Mouse (Mus musculus) embryonic facial prominence, embryonic 13.5 days (tissue): ENCODE measurements around the gene Plekhh2. TPM values are rescaled to one million over a fixed set of nuclear protein-coding genes. Genes with fewer than 3 reads are reported as not detected.
A peak's percentile ranks its signal among the peaks of the same experiment; 100 is the strongest.

Source experiments
- ATAC-seq: fragments of 200-750 bp; cut with Nextera tagmentation; 2 replicates; pipeline ENCODE4 v1.8.0; 2017; ENCODE audit warnings: low read depth; ENCODE audit not compliant: insufficient number of reproducible peaks, insufficient read depth, low FRiP score, low TSS enrichment
- H3K27ac ChIP-seq: fragments of 300-500 bp; sonication (generic); 2 replicates; pipeline ENCODE4 v1.5.1; 2015; ENCODE audit warnings: moderate library complexity, mild to moderate bottlenecking, inconsistent platforms
- H3K27me3 ChIP-seq: fragments of 300-500 bp; sonication (generic); 2 replicates; pipeline ENCODE4 v1.6.1; 2015; ENCODE audit warnings: mild to moderate bottlenecking, inconsistent platforms
- H3K36me3 ChIP-seq: fragments of 300-500 bp; sonication (generic); 2 replicates; pipeline ENCODE4 v1.6.1; 2015; ENCODE audit warnings: mild to moderate bottlenecking, inconsistent platforms
- H3K4me1 ChIP-seq: fragments of 300-500 bp; sonication (generic); 2 replicates; pipeline ENCODE4 v1.6.1; 2015; ENCODE audit warnings: inconsistent platforms
- H3K4me2 ChIP-seq: fragments of 300-500 bp; sonication (generic); 2 replicates; pipeline ENCODE4 v1.6.1; 2015; ENCODE audit warnings: moderate library complexity, mild to moderate bottlenecking, inconsistent platforms
- H3K4me3 ChIP-seq: fragments of 300-500 bp; sonication (generic); 2 replicates; pipeline ENCODE4 v1.5.1; 2015; ENCODE audit warnings: mild to moderate bottlenecking, inconsistent platforms
- H3K9ac ChIP-seq: fragments of 300-500 bp; sonication (generic); 2 replicates; pipeline ENCODE4 v1.6.1; 2015; ENCODE audit warnings: mild to moderate bottlenecking, inconsistent platforms
- H3K9me3 ChIP-seq: fragments of 300-500 bp; sonication (generic); 2 replicates; pipeline ENCODE4 v1.6.1; 2016; ENCODE audit warnings: inconsistent platforms
- WGBS: fragments of 180-500 bp; shearing (Covaris S2); methylation state at CpG from one replicate; pipeline ENCODE4 v1.1.7; 2015; ENCODE audit warnings: mixed read lengths; 5-methylcytosine and 5-hydroxymethylcytosine counted together
- polyA plus RNA-seq: library from polyadenylated mRNA; unstranded; fragments of >200 nt; fragmentation: Nextera tagmentation; extraction: Ambion mirVana; gene quantifications from 2 replicates; pipeline ENCODE4 v1.2.1, GENCODE M21; 2015

The Plekhh2 gene
- polyA plus RNA-seq, 1 experiment from 2014 or later, result 9.2 TPM

DNA sequence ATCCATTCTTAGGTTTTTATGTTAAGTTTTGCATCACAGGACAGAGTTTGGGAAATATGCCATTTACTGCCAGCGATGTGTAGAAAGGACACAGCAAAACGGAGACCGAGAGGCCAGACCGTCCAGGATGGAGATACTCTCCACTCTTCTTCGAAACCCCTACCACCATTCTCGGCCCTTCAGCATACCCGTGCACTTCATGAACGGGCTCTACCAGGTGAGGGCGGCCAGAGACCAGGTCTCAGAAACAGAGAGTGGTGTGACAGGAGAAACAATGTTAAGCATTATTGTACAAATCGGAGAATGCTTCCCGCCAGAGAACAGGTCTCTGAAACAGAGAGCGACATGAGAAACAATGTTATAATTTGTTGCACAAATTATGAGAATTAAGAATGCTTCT lies 86.2 kb downstream of the Plekhh2 start:
- Histone ChIP-seq H3K27me3 (no peaks in the 10 kb centered on the region), H3K27ac (no peak overlapping the region), H3K9me3 (no peaks in the 10 kb centered on the region), H3K9ac (no peak overlapping the region), H3K4me1 (peaks cover 28% of the 10 kb centered on the region), H3K4me2 (no peak overlapping the region), H3K4me3 (no peak overlapping the region), H3K36me3 (peaks cover 38% of the 10 kb centered on the region)
- no peak for ATAC-seq
- 91% methylated on average over 12 of the region's 12 CpGs for WGBS

GRCm38 (mm10) chr17:84598928-84599327 lies 87.2 kb downstream of the Plekhh2 start:
- no peak overlapping the region for H3K4me2 ChIP-seq
- ATAC-seq, result no peak
- peaks cover 30% of the 10 kb centered on the region for H3K36me3 ChIP-seq
- H3K9ac ChIP-seq, result no peak overlapping the region
- no peak overlapping the region for H3K4me3 ChIP-seq
- H3K27me3 ChIP-seq, result no peaks in the 10 kb centered on the region
- no peaks in the 10 kb centered on the region for H3K9me3 ChIP-seq
- peak overlapping the region; percentile 55 for H3K27ac ChIP-seq
- 42% methylated on average over 7 of the region's 7 CpGs for WGBS
- peaks cover 31% of the 10 kb centered on the region for H3K4me1 ChIP-seq

GRCm38 (mm10) chr17:84600051-84600983 lies 88.6 kb downstream of the Plekhh2 start:
- no peak for ATAC-seq
- Histone ChIP-seq H3K4me3 (no peak overlapping the region), H3K27ac (peak overlapping the region; percentile 44), H3K27me3 (no peaks in the 10 kb centered on the region), H3K9me3 (no peaks in the 10 kb centered on the region), H3K36me3 (peaks cover 29% of the 10 kb centered on the region), H3K4me2 (no peak overlapping the region), H3K4me1 (peaks cover 31% of the 10 kb centered on the region), H3K9ac (no peak overlapping the region)
- 58% methylated on average over 9 of the region's 9 CpGs for WGBS

- Histone ChIP-seq H3K9me3 (no peaks in the 10 kb centered on the region), H3K36me3 (peaks cover 23% of the 10 kb centered on the region), H3K4me3 (no peak overlapping the region), H3K27ac (no peak overlapping the region), H3K27me3 (no peaks in the 10 kb centered on the region), H3K4me2 (no peak overlapping the region), H3K9ac (no peak overlapping the region), H3K4me1 (peaks cover 20% of the 10 kb centered on the region)
- no peak for ATAC-seq
- 94% methylated on average over 5 of the region's 5 CpGs for WGBS
Observed at GRCm38 (mm10) chr17:84601805-84602204, 90.1 kb downstream of the Plekhh2 start.

- Histone ChIP-seq H3K4me3 (no peak overlapping the region), H3K9ac (no peak overlapping the region), H3K27me3 (no peaks in the 10 kb centered on the region), H3K4me1 (peaks cover 20% of the 10 kb centered on the region), H3K36me3 (peaks cover 31% of the 10 kb centered on the region), H3K9me3 (no peaks in the 10 kb centered on the region), H3K4me2 (no peak overlapping the region), H3K27ac (no peak overlapping the region)
- ATAC-seq, result no peak
- WGBS, result 58% methylated on average over 9 of the region's 9 CpGs
Observed at GRCm38 (mm10) chr17:84603202-84603627, 91.5 kb downstream of the Plekhh2 start.

DNA sequence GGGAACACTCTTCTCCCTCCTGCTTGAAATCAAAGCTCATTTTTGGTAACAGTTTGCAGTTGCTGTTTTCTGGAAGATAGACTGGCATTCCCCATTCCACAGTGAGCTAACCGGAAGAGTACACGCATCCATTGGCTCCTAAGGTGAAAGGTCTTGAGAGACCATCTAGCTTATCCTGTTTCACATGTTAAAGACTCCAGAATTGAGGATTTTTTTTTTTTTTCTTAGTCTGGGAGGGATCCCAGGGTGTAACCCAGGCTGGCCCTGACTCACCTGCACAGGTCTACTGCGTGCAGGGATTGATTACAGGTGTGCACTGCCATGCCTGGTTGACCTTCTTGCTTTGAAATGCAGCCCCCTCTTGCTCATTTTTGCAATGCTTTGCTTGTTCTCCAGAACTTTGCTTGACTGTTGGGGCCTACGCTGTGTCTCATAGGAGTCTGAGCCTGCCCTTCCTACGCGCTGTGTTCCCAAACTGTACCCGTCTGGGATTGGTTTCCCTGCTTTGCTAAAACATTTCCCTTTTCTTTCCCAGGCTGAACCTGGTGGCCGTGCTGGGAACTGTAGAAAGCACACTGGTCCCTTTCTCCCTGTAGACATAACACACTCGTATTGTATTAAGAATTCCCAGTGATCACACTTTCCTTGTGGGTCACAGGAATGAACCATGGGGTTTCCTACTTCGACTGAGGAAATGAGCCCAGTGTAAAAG lies 92.2 kb downstream of the Plekhh2 start:
- WGBS, result 87% methylated on average over 10 of the region's 10 CpGs
- Histone ChIP-seq H3K36me3 (peaks cover 37% of the 10 kb centered on the region), H3K27me3 (no peaks in the 10 kb centered on the region), H3K4me1 (peaks cover 18% of the 10 kb centered on the region), H3K27ac (no peak overlapping the region), H3K4me2 (no peak overlapping the region), H3K9ac (no peak overlapping the region), H3K9me3 (no peaks in the 10 kb centered on the region), H3K4me3 (no peak overlapping the region)
- no peak for ATAC-seq

DNA sequence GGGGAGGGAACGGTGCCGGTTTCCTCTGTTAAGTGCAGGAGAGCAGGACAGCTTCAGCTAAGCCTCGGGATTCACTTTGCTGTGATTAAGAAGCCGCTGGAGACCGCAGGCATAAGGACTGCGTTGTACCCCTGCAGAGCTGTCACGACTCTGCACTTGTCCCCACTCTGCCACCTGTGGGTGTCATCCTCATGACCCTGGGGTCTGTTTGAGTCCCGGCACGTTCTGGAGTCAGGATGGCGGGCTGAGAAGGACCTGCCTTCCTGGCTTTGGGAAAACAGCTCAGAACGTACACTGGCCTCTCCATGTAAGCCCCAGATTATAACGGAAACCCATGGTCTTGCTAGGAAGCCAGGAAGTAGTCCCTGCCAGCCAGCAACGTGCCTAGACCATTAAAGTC lies 95.3 kb downstream of the Plekhh2 start:
- Histone ChIP-seq H3K9me3 (no peaks in the 10 kb centered on the region), H3K27ac (no peak overlapping the region), H3K36me3 (peaks cover 36% of the 10 kb centered on the region), H3K4me3 (no peak overlapping the region), H3K4me1 (peaks cover 5% of the 10 kb centered on the region; the same call in 1 of the 2 replicates), H3K4me2 (no peak overlapping the region), H3K27me3 (no peaks in the 10 kb centered on the region), H3K9ac (no peak overlapping the region)
- 49% methylated on average over 13 of the region's 13 CpGs for WGBS
- ATAC-seq, result no peak

- Histone ChIP-seq H3K4me1 (peaks cover 9% of the 10 kb centered on the region; the same call in 1 of the 2 replicates), H3K27ac (no peak overlapping the region), H3K9me3 (no peaks in the 10 kb centered on the region), H3K9ac (no peak overlapping the region), H3K36me3 (peaks cover 38% of the 10 kb centered on the region), H3K4me3 (no peak overlapping the region), H3K4me2 (no peak overlapping the region), H3K27me3 (no peaks in the 10 kb centered on the region)
- ATAC-seq, result no peak
- WGBS, result 69% methylated on average over 5 of the region's 5 CpGs
Observed at GRCm38 (mm10) chr17:84607617-84608016, 95.9 kb downstream of the Plekhh2 start.

GRCm38 (mm10) chr17:84608606-84609005 lies 96.9 kb downstream of the Plekhh2 start:
- H3K27ac ChIP-seq, result no peak overlapping the region
- peaks cover 45% of the 10 kb centered on the region for H3K36me3 ChIP-seq
- H3K9me3 ChIP-seq, result no peaks in the 10 kb centered on the region
- H3K27me3 ChIP-seq, result no peaks in the 10 kb centered on the region
- H3K9ac ChIP-seq, result no peak overlapping the region
- ATAC-seq, result no peak
- H3K4me1 ChIP-seq, result 0 out of 2 replicates have a peak, but pooled peaks cover 6% of the 10 kb centered on the region
- H3K4me3 ChIP-seq, result no peak overlapping the region
- H3K4me2 ChIP-seq, result no peak overlapping the region
- 81% methylated on average over 4 of the region's 4 CpGs for WGBS

DNA sequence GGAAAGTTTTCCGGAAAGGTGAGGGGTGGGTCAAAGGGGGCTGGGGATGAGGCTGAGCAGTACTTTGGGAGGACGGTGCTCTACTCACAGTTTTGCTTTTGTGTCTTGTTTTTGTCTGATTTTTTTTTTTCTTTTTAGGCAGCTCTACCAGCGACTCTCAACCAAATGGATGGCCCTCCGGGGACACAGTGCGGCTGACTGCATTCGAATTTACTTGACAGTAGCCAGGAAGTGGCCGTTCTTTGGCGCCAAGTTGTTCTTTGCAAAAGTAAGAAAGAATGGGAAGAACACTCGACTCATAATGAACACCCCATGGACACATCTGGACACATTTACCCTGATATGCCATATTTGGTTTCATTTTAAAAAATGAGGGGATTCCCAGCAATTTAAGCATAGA lies 99.8 kb downstream of the Plekhh2 start:
- WGBS, result 66% methylated on average over 9 of the region's 9 CpGs
- Histone ChIP-seq H3K4me2 (no peak overlapping the region), H3K36me3 (peaks cover 51% of the 10 kb centered on the region), H3K9me3 (0 out of 2 replicates have a peak, but pooled peaks cover 5% of the 10 kb centered on the region), H3K4me1 (0 out of 2 replicates have a peak, but pooled peaks cover 6% of the 10 kb centered on the region), H3K9ac (no peak overlapping the region), H3K4me3 (no peak overlapping the region), H3K27me3 (no peaks in the 10 kb centered on the region), H3K27ac (no peak overlapping the region)
- ATAC-seq, result no peak

GRCm38 (mm10) chr17:84611971-84612370 lies 100.3 kb downstream of the Plekhh2 start:
- 48% methylated on average over 7 of the region's 7 CpGs for WGBS
- Histone ChIP-seq H3K9me3 (0 out of 2 replicates have a peak, but pooled peaks cover 5% of the 10 kb centered on the region), H3K27ac (peak overlapping the region; percentile 24; the same call in 1 of the 2 replicates), H3K4me3 (no peak overlapping the region), H3K4me1 (0 out of 2 replicates have a peak, but pooled peaks cover 6% of the 10 kb centered on the region), H3K9ac (no peak overlapping the region), H3K4me2 (no peak overlapping the region), H3K36me3 (peaks cover 48% of the 10 kb centered on the region), H3K27me3 (no peaks in the 10 kb centered on the region)
- no peak for ATAC-seq
